Mouse (Mus musculus) C3H10T1/2 (cell line): Measurements from ENCODE around the gene Sclt1. TPM values are rescaled to one million over a fixed set of nuclear protein-coding genes. Genes with fewer than 3 reads are reported as not detected.

ENCODE experiments used
- polyA plus RNA-seq, 2 experiments: library from polyadenylated mRNA; unstranded; fragments of >200 nt; fragmentation: generic; extraction: Trizol; gene quantifications; one replicate each; pipeline ENCODE4 v1.2.1; 2012; ENCODE audit warnings: missing spikeins in 2 of 2

Gene Sclt1
- polyA plus RNA-seq: 1 to 10 TPM in 1 of 2 experiments, under 1 TPM in 1; 0.16 to 1.3 TPM

DNA sequence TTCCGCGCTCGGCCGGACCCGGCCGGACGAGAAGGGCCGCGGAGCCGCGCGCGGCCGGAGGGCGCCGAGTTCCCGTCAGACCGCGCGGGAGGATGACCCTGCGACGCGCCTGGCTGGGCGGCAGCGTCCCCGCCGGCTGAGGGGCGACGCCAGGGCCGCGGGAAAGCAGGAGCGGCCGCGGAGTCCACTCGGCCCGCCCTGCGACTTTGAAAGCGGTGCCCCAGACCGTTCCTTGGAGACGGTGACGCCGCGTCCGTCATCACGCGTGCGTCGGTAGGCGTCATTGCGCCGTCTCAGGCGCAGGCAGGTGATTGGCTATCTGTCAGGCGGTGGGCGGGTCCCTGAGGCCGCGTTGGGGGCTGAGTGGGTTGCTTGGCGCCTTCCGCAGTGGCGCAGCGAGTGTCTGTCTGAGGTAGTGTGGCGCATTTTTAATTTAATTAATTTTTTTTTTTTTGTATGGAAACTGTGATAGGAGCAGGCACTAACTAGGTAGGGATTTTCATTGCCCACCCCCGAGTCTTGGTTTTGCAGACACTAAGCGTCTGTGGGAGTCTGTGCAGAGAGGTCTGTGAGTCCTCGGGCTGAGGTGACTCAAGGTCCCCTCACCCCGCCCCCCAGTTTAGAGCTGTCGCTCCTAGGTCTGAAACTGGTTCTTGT lies at the start of gene Sclt1, which contains the start of gene D3Ertd751e:
Gene Sclt1 (minus strand): TSS at position 237 of the 657 bp plus-strand sequence.
Gene D3Ertd751e (plus strand): TSS at position 334 of the 657 bp plus-strand sequence.

Other genes starting within 250 kb of the Sclt1 start
- gene Jade1, start 186.8 kb downstream of the Sclt1 start, polyA plus RNA-seq: 1 to 10 TPM; 1.7 to 3.6 TPM
- under 1 TPM; 0.04 to 0.45 TPM for gene D3Ertd751e, start 97 bp upstream of the Sclt1 start, polyA plus RNA-seq